Mouse (Mus musculus) bone marrow, adult 2 months (tissue): ENCODE data around the gene Narfl.

Experiments
- CTCF ChIP-seq: fragments of 200-500 bp; IDR thresholded peaks from 2 replicates; pipeline ENCODE4 v1.5.1; 2011; ENCODE audit warnings: low read length, control low read depth; ENCODE audit not compliant: control insufficient read depth, insufficient read depth
- POLR2A ChIP-seq: fragments of 200-500 bp; IDR thresholded peaks from 2 replicates; pipeline ENCODE4 v1.6.1; 2011; ENCODE audit warnings: low read depth, mild to moderate bottlenecking, control low read depth, low read length, borderline replicate concordance; ENCODE audit not compliant: control insufficient read depth

DNA sequence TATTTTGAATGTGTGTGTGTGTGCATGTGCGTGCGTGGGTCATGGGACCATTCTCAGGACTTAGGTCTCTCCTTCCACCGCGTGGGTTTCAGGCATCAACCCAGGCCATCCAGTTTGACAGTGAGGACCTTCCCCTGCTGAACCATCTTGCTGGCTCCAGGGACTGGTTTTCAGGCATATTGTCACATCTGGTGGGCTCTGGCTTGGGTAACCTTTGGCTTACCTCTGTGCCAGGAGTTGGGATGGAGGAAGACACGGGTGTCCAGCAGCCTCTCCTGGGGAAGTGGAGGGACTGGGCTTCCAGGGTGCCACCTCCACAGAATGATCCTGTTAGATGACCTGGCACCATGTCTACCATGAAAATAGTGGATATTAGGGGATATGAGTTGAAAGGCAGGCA, 4.4 kb downstream of the Narfl start:
- TF ChIP-seq CTCF (no peak), POLR2A (no peak)
